Mouse (Mus musculus) neutrophil, adult 5-6 weeks (primary cell): ENCODE results near the gene Scfd2. TPM values are rescaled to one million over a fixed set of nuclear protein-coding genes. Genes with fewer than 3 reads are reported as not detected.

ENCODE experiments used
- ATAC-seq: fragments of 151-379, 151-347 bp; 2 replicates; pipeline ENCODE4 v1.8.0; 2017; ENCODE audit warnings: mild to moderate bottlenecking, moderate TSS enrichment; ENCODE audit not compliant: insufficient number of reproducible peaks, poor library complexity, low FRiP score, severe bottlenecking; ENCODE audit errors: extremely low read depth
- total RNA-seq: library from RNA; stranded (forward); fragments of 200-1000 nt; gene quantifications from 2 replicates; pipeline ENCODE4 v1.2.3, GENCODE M21; 2017

Scfd2 gene
- total RNA-seq, 1 experiment from 2014 or later, result 13.2 TPM

- ATAC-seq, result no peak
These were observed 143.5 kb downstream of the Scfd2 start for GRCm38 (mm10) chr5:74388101-74388500.

GRCm38 (mm10) chr5:74387143-74387886 is 144.2 kb downstream of the Scfd2 start:
- no peak for ATAC-seq

GRCm38 (mm10) chr5:74380045-74380444 is 151.5 kb downstream of the Scfd2 start:
- ATAC-seq, result no peak

- no peak for ATAC-seq
These were observed 164.9 kb downstream of the Scfd2 start for GRCm38 (mm10) chr5:74366710-74367101.

- no peak for ATAC-seq
These were observed 165.4 kb downstream of the Scfd2 start for GRCm38 (mm10) chr5:74365984-74366709.

- ATAC-seq, result no peak
These were observed 166.2 kb downstream of the Scfd2 start for GRCm38 (mm10) chr5:74365408-74365807.

- no peak for ATAC-seq
These were observed 168.3 kb downstream of the Scfd2 start for GRCm38 (mm10) chr5:74363296-74363695.

GRCm38 (mm10) chr5:74361531-74361930 is 170.0 kb downstream of the Scfd2 start:
- no peak for ATAC-seq

GRCm38 (mm10) chr5:74358033-74358432 is 173.5 kb downstream of the Scfd2 start:
- ATAC-seq, result no peak

- ATAC-seq, result no peak
These were observed 176.0 kb downstream of the Scfd2 start for GRCm38 (mm10) chr5:74355416-74356177.

GRCm38 (mm10) chr5:74350909-74351308 is 180.7 kb downstream of the Scfd2 start:
- ATAC-seq, result 0 out of 2 replicates have a peak, but pooled peaks have one; percentile 33

GRCm38 (mm10) chr5:74348079-74348870 is 183.3 kb downstream of the Scfd2 start:
- ATAC-seq, result no peak

GRCm38 (mm10) chr5:74343045-74343444 is 188.5 kb downstream of the Scfd2 start:
- no peak for ATAC-seq

GRCm38 (mm10) chr5:74342557-74342956 is 189.0 kb downstream of the Scfd2 start:
- ATAC-seq, result no peak

GRCm38 (mm10) chr5:74337491-74337890 is 194.1 kb downstream of the Scfd2 start:
- ATAC-seq, result no peak

- ATAC-seq, result no peak
These were observed 194.8 kb downstream of the Scfd2 start for GRCm38 (mm10) chr5:74336780-74337179.

- no peak for ATAC-seq
These were observed 198.3 kb downstream of the Scfd2 start for GRCm38 (mm10) chr5:74333258-74333657.

- ATAC-seq, result no peak
These were observed 205.3 kb downstream of the Scfd2 start for GRCm38 (mm10) chr5:74326228-74326627.
